Mouse (Mus musculus) liver, embryonic 14.5 days (tissue): Measurements from ENCODE around the gene Megf11.

Experiments used
- CTCF ChIP-seq: IDR thresholded peaks from 2 replicates; pipeline ENCODE4 v1.5.1; 2016; ENCODE audit warnings: antibody characterized with exemption, low read depth, control low read depth
- EP300 ChIP-seq: IDR thresholded peaks from 2 replicates; pipeline ENCODE4 v1.6.1; 2016; ENCODE audit warnings: antibody characterized with exemption, low read depth

GRCm38 (mm10) chr9:64455910-64456309 lies 70.5 kb downstream of the Megf11 start:
- TF ChIP-seq CTCF: no peak
- TF ChIP-seq EP300: no peak
